Mouse (Mus musculus) right cerebral cortex, adult 18-20 months (tissue): Measurements from ENCODE around the gene Ifng.

Experiments
- DNase-seq: peaks from one replicate; pipeline ENCODE4 v3.0.0; 2022; ENCODE audit warnings: mixed read lengths

Gene Ifng

DNA sequence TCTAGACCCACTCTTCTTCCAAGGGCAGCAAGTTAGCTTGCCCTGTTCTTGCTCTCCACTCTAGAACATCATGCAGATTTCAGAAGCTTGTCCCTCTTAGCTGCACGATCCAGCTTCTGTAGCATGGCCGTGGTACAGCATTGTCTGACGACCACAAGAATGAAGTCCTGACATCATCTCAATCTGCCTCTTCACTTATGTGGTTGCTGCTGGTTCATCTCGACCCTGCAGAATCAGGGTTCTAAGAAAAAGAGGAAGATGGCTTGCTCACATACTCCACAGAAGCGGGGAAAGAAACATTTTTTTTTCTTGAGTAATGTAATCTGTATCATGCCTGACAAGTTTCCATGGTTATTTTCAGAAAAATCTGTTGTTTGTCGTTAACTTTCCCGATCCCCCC is 39.9 kb downstream of the Ifng start:
- DNase-seq: no peak

- DNase-seq: no peak
Measured at GRCm38 (mm10) chr10:118494109-118494508, 53.3 kb downstream of the Ifng start.

DNA sequence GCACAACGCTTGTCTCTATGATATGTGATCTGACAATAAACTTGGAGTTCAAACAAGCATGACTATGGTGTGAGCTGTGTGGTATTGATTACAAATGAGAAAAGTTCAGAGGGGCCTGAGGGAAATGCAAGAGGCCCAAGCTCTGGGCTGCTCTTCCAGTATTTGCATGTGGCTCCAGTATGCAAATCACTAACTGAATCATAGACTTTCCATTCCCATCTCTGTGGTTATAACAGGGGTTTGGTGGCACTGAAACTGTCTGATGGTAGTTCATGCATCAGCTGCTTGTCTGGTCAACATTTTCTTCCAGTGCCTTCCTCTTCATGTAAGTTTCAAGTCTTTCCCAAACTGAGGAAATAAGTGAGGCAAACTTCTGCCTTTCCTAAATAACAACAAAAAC is 54.5 kb downstream of the Ifng start:
- DNase-seq: no peak
